Mouse (Mus musculus) heart, embryonic 11.5 days (tissue): ENCODE data around the gene Meis1. TPM values are rescaled to one million over a fixed set of nuclear protein-coding genes. Genes with fewer than 3 reads are reported as not detected.
A peak's percentile ranks its signal among the peaks of the same experiment; 100 is the strongest.

Source experiments
- ATAC-seq: fragments of 200-750 bp; cut with Nextera tagmentation; replicated peaks from 2 replicates; pipeline ENCODE4 v1.8.0; 2017; ENCODE audit warnings: moderate library complexity; ENCODE audit not compliant: insufficient number of reproducible peaks, low FRiP score, low TSS enrichment
- H3K27ac ChIP-seq: fragments of 300-500 bp; sonication (generic); 2 replicates; pipeline ENCODE4 v1.5.1; 2014; ENCODE audit warnings: mild to moderate bottlenecking, low read depth, low read length
- H3K27me3 ChIP-seq: fragments of 300-500 bp; sonication (generic); 2 replicates; pipeline ENCODE4 v1.6.1; 2014; ENCODE audit warnings: mild to moderate bottlenecking, low read length, mixed read lengths; ENCODE audit not compliant: control insufficient read depth, insufficient read depth
- H3K36me3 ChIP-seq: fragments of 300-500 bp; sonication (generic); 2 replicates; pipeline ENCODE4 v1.6.1; 2014; ENCODE audit warnings: mild to moderate bottlenecking, low read length, moderate library complexity, mixed read lengths; ENCODE audit not compliant: control insufficient read depth, insufficient read depth
- H3K4me1 ChIP-seq: fragments of 300-500 bp; sonication (generic); 2 replicates; pipeline ENCODE4 v1.6.1; 2014; ENCODE audit warnings: low read length; ENCODE audit not compliant: control insufficient read depth, insufficient read depth
- H3K4me2 ChIP-seq: fragments of 300-500 bp; sonication (generic); 2 replicates; pipeline ENCODE4 v1.6.1; 2014; ENCODE audit warnings: mild to moderate bottlenecking, moderate library complexity
- H3K4me3 ChIP-seq: fragments of 300-500 bp; sonication (generic); 2 replicates; pipeline ENCODE4 v1.5.1; 2014; ENCODE audit warnings: low read depth, low read length
- H3K9ac ChIP-seq: fragments of 300-500 bp; sonication (generic); 2 replicates; pipeline ENCODE4 v1.6.1; 2014; ENCODE audit warnings: mild to moderate bottlenecking, low read depth, low read length, moderate library complexity
- H3K9me3 ChIP-seq: fragments of 300-500 bp; sonication (generic); replicated peaks from 2 replicates; pipeline ENCODE4 v1.6.1; 2016; ENCODE audit warnings: low read length; ENCODE audit not compliant: control insufficient read depth
- WGBS: fragments of 180-500 bp; shearing (Covaris S2); extraction: QIAGEN DNeasy Blood & Tissue Kit; methylation state at CpG from one replicate; pipeline ENCODE4 v1.1.7; 2014; ENCODE audit not compliant: insufficient replicate concordance; 5-methylcytosine and 5-hydroxymethylcytosine counted together
- polyA plus RNA-seq: library from polyadenylated mRNA; unstranded; fragments of >200 nt; fragmentation: Nextera tagmentation; extraction: Ambion mirVana; gene quantifications from 2 replicates; pipeline ENCODE4 v1.2.1, GENCODE M21; 2014

Gene Meis1
- polyA plus RNA-seq, 1 experiment from 2014 or later = 72.8 TPM

- ATAC-seq = no peak
- Histone ChIP-seq H3K4me2 (peak overlapping the region; percentile 73), H3K9me3 (no peaks in the 10 kb centered on the region), H3K9ac (peak overlapping the region; percentile 63), H3K27me3 (no peaks in the 10 kb centered on the region), H3K4me3 (peak overlapping the region; percentile 56), H3K4me1 (peaks cover 14% of the 10 kb centered on the region), H3K36me3 (peaks cover 2% of the 10 kb centered on the region; the same call in 1 of the 2 replicates), H3K27ac (peak overlapping the region; percentile 95)
- under 1% methylated on average over 12 of the region's 13 CpGs for WGBS
Measured at GRCm38 (mm10) chr11:18878748-18879455, 139.9 kb downstream of the Meis1 start.

- 0% methylated on average over 18 of the region's 18 CpGs for WGBS
- 0 out of 2 replicates have a peak, but pooled peaks have one; percentile 3 for ATAC-seq
Measured at GRCm38 (mm10) chr11:18878016-18878415, 140.8 kb downstream of the Meis1 start.

GRCm38 (mm10) chr11:18877626-18878011, 141.2 kb downstream of the Meis1 start:
- peak overlapping the region; percentile 95 for H3K27ac ChIP-seq
- H3K4me1 ChIP-seq = peaks cover 15% of the 10 kb centered on the region
- H3K9me3 ChIP-seq = no peaks in the 10 kb centered on the region
- peak overlapping the region; percentile 63 for H3K9ac ChIP-seq
- H3K27me3 ChIP-seq = no peaks in the 10 kb centered on the region
- H3K4me3 ChIP-seq = peak overlapping the region; percentile 56
- ATAC-seq = peak; percentile 85
- peak overlapping the region; percentile 73 for H3K4me2 ChIP-seq
- 1% methylated on average over 25 of the region's 27 CpGs for WGBS
- no peaks in the 10 kb centered on the region; the same call in 1 of the 2 replicates for H3K36me3 ChIP-seq

More at GRCm38 (mm10) chr11:18878016-18878415, 140.8 kb downstream of the Meis1 start:
- peaks cover 15% of the 10 kb centered on the region for H3K4me1 ChIP-seq
- peak overlapping the region; percentile 56 for H3K4me3 ChIP-seq
- peak overlapping the region; percentile 95 for H3K27ac ChIP-seq
- peak overlapping the region; percentile 73 for H3K4me2 ChIP-seq
- H3K36me3 ChIP-seq = peaks cover 1% of the 10 kb centered on the region; the same call in 1 of the 2 replicates
- H3K9me3 ChIP-seq = no peaks in the 10 kb centered on the region
- H3K27me3 ChIP-seq = no peaks in the 10 kb centered on the region
- peak overlapping the region; percentile 63 for H3K9ac ChIP-seq

- Histone ChIP-seq H3K9me3 (no peaks in the 10 kb centered on the region), H3K4me2 (peak overlapping the region; percentile 73), H3K27me3 (no peaks in the 10 kb centered on the region), H3K27ac (peak overlapping the region; percentile 64), H3K4me3 (peak overlapping the region; percentile 56), H3K9ac (peak overlapping the region; percentile 78), H3K4me1 (peaks cover 15% of the 10 kb centered on the region), H3K36me3 (no peaks in the 10 kb centered on the region; the same call in 1 of the 2 replicates)
- under 1% methylated on average over 40 of the region's 40 CpGs for WGBS
- ATAC-seq = peak; percentile 40
Measured at GRCm38 (mm10) chr11:18876886-18877625, 141.7 kb downstream of the Meis1 start.

GRCm38 (mm10) chr11:18875911-18876885, 142.6 kb downstream of the Meis1 start:
- peaks cover 15% of the 10 kb centered on the region for H3K4me1 ChIP-seq
- H3K27me3 ChIP-seq = no peaks in the 10 kb centered on the region; the same call in 1 of the 2 replicates
- peak overlapping the region; percentile 73 for H3K4me2 ChIP-seq
- H3K4me3 ChIP-seq = peak overlapping the region; percentile 56
- H3K36me3 ChIP-seq = no peaks in the 10 kb centered on the region
- no peaks in the 10 kb centered on the region for H3K9me3 ChIP-seq
- H3K27ac ChIP-seq = peak overlapping the region; percentile 64; the same call in 1 of the 2 replicates
- WGBS = 12% methylated on average over 27 of the region's 27 CpGs
- ATAC-seq = no peak
- peak overlapping the region; percentile 78 for H3K9ac ChIP-seq

GRCm38 (mm10) chr11:18875001-18875902, 143.5 kb downstream of the Meis1 start:
- WGBS = 2% methylated on average over 27 of the region's 27 CpGs
- H3K4me1 ChIP-seq = peaks cover 15% of the 10 kb centered on the region
- no peaks in the 10 kb centered on the region for H3K36me3 ChIP-seq
- peak overlapping the region; percentile 73 for H3K4me2 ChIP-seq
- H3K27me3 ChIP-seq = peaks cover 4% of the 10 kb centered on the region; the same call in 1 of the 2 replicates
- H3K4me3 ChIP-seq = peak overlapping the region; percentile 47
- peak overlapping the region; percentile 62 for H3K27ac ChIP-seq
- peak overlapping the region; percentile 78 for H3K9ac ChIP-seq
- no peaks in the 10 kb centered on the region for H3K9me3 ChIP-seq
- no peak for ATAC-seq

GRCm38 (mm10) chr11:18874278-18875000, 144.3 kb downstream of the Meis1 start:
- peak overlapping the region; percentile 62; the same call in 1 of the 2 replicates for H3K27ac ChIP-seq
- H3K36me3 ChIP-seq = no peaks in the 10 kb centered on the region
- H3K4me1 ChIP-seq = peaks cover 15% of the 10 kb centered on the region
- H3K9ac ChIP-seq = peak overlapping the region; percentile 78
- H3K4me3 ChIP-seq = peak overlapping the region; percentile 47
- WGBS = 1% methylated on average over 18 of the region's 18 CpGs
- peak overlapping the region; percentile 73 for H3K4me2 ChIP-seq
- H3K9me3 ChIP-seq = no peaks in the 10 kb centered on the region
- H3K27me3 ChIP-seq = peaks cover 7% of the 10 kb centered on the region; the same call in 1 of the 2 replicates
- ATAC-seq = no peak
